Mouse (Mus musculus) midbrain, postnatal 0 days (tissue): Measurements from ENCODE around the gene Gm44790. TPM values are rescaled to one million over a fixed set of nuclear protein-coding genes. Genes with fewer than 3 reads are reported as not detected.

Source experiments
- ATAC-seq: fragments of 200-750 bp; cut with Nextera tagmentation; 2 replicates; pipeline ENCODE4 v1.8.0; 2017; ENCODE audit warnings: moderate number of reproducible peaks, mild to moderate bottlenecking, moderate TSS enrichment, moderate library complexity; ENCODE audit not compliant: low FRiP score
- DNase-seq: peaks from one replicate; pipeline ENCODE4 v3.0.0-alpha.2; 2015; ENCODE audit warnings: low spot score
- H3K27ac ChIP-seq: fragments of 300-500 bp; sonication (generic); 2 replicates; pipeline ENCODE4 v1.5.1; 2014; ENCODE audit warnings: low read depth, mild to moderate bottlenecking, low read length, mixed read lengths
- H3K27me3 ChIP-seq: fragments of 300-500 bp; sonication (generic); 2 replicates; pipeline ENCODE4 v1.6.1; 2014; ENCODE audit warnings: low read length, control low read depth, mixed read lengths; ENCODE audit not compliant: insufficient read depth
- H3K36me3 ChIP-seq: fragments of 300-500 bp; sonication (generic); 2 replicates; pipeline ENCODE4 v1.6.1; 2014; ENCODE audit warnings: low read length, control low read depth, mixed read lengths; ENCODE audit not compliant: insufficient read depth
- H3K4me1 ChIP-seq: fragments of 300-500 bp; sonication (generic); 2 replicates; pipeline ENCODE4 v1.6.1; 2014; ENCODE audit warnings: mild to moderate bottlenecking, control low read depth, antibody characterized with exemption, low read length, mixed read lengths; ENCODE audit not compliant: insufficient read depth
- H3K4me2 ChIP-seq: fragments of 300-500 bp; sonication (generic); 2 replicates; pipeline ENCODE4 v1.6.1; 2014; ENCODE audit warnings: low read depth, mild to moderate bottlenecking, low read length, mixed read lengths; ENCODE audit not compliant: poor library complexity, severe bottlenecking
- H3K4me3 ChIP-seq: fragments of 300-500 bp; sonication (generic); 2 replicates; pipeline ENCODE4 v1.5.1; 2014; ENCODE audit warnings: low read depth, mild to moderate bottlenecking, low read length, moderate library complexity
- H3K9ac ChIP-seq: fragments of 300-500 bp; sonication (generic); replicated peaks from 2 replicates; pipeline ENCODE4 v1.6.1; 2014; ENCODE audit warnings: mild to moderate bottlenecking, low read length, moderate library complexity, mixed read lengths; ENCODE audit not compliant: poor library complexity, severe bottlenecking
- H3K9me3 ChIP-seq: fragments of 300-500 bp; sonication (generic); 2 replicates; pipeline ENCODE4 v1.6.1; 2016; ENCODE audit warnings: low read length, control low read depth
- CTCF ChIP-seq: IDR thresholded peaks from 2 replicates; pipeline ENCODE4 v1.5.1; 2016; ENCODE audit warnings: antibody characterized with exemption, mild to moderate bottlenecking
- WGBS: fragments of 180-500 bp; shearing (Covaris S2); extraction: QIAGEN DNeasy Blood & Tissue Kit; methylation state at CpG from one replicate; pipeline ENCODE4 v1.1.7; 2014; 5-methylcytosine and 5-hydroxymethylcytosine counted together
- polyA plus RNA-seq: library from polyadenylated mRNA; unstranded; fragments of >200 nt; fragmentation: Nextera tagmentation; extraction: Ambion mirVana; gene quantifications from 2 replicates; pipeline ENCODE4 v1.2.1, GENCODE M21; 2015
- total RNA-seq: library from RNA; depleted of rRNA; stranded (reverse); fragments of >200 nt; gene quantifications from 2 replicates; pipeline ENCODE4 v1.2.3, GENCODE M21; 2014

The Gm44790 gene
- total and polyA plus RNA-seq, 2 experiments from 2014 or later: 1.8 to 6.0 TPM

GRCm38 (mm10) chr6:86406306-86406705 lies 20.2 kb upstream of the Gm44790 start:
- Histone ChIP-seq H3K9me3 (no peaks in the 10 kb centered on the region), H3K36me3 (no peaks in the 10 kb centered on the region), H3K27ac (no peak overlapping the region), H3K9ac (no peak overlapping the region), H3K4me3 (peak overlapping the region; percentile 85), H3K27me3 (no peaks in the 10 kb centered on the region), H3K4me1 (peaks cover 8% of the 10 kb centered on the region; the same call in 1 of the 2 replicates), H3K4me2 (peak overlapping the region; percentile 52)
- DNase-seq: no peak
- no peak for ATAC-seq
- TF ChIP-seq CTCF: no peak

- H3K4me3 ChIP-seq: no peak overlapping the region
- H3K4me1 ChIP-seq: no peaks in the 10 kb centered on the region
- 95% methylated on average over 6 of the region's 6 CpGs for WGBS
- H3K36me3 ChIP-seq: peaks cover 57% of the 10 kb centered on the region
- TF ChIP-seq CTCF: no peak
- H3K27ac ChIP-seq: no peak overlapping the region
- DNase-seq (no peak), ATAC-seq (no peak)
- H3K27me3 ChIP-seq: no peaks in the 10 kb centered on the region
- H3K9me3 ChIP-seq: no peaks in the 10 kb centered on the region
- no peak overlapping the region for H3K4me2 ChIP-seq
- no peak overlapping the region for H3K9ac ChIP-seq
Observed at GRCm38 (mm10) chr6:86418711-86419110, 7.7 kb upstream of the Gm44790 start.

GRCm38 (mm10) chr6:86419239-86419638 lies 7.2 kb upstream of the Gm44790 start:
- Histone ChIP-seq H3K4me2 (no peak overlapping the region), H3K4me3 (no peak overlapping the region), H3K36me3 (peaks cover 57% of the 10 kb centered on the region), H3K27ac (no peak overlapping the region), H3K9me3 (no peaks in the 10 kb centered on the region), H3K9ac (no peak overlapping the region), H3K27me3 (no peaks in the 10 kb centered on the region), H3K4me1 (no peaks in the 10 kb centered on the region)
- DNase-seq (no peak), ATAC-seq (no peak)
- WGBS: 88% methylated on average over 3 of the region's 3 CpGs
- no peak for TF ChIP-seq CTCF

- Histone ChIP-seq H3K4me3 (no peak overlapping the region), H3K9me3 (no peaks in the 10 kb centered on the region), H3K4me2 (no peak overlapping the region), H3K36me3 (peaks cover 63% of the 10 kb centered on the region), H3K27me3 (no peaks in the 10 kb centered on the region), H3K27ac (no peak overlapping the region), H3K4me1 (no peaks in the 10 kb centered on the region), H3K9ac (no peak overlapping the region)
- 77% methylated on average over 6 of the region's 6 CpGs for WGBS
- peak; percentile 53 for DNase-seq
- no peak for ATAC-seq
- TF ChIP-seq CTCF: peak; percentile 61
Observed at GRCm38 (mm10) chr6:86420491-86420890, 6.0 kb upstream of the Gm44790 start.

GRCm38 (mm10) chr6:86431531-86431930 lies 5.1 kb downstream of the Gm44790 start:
- H3K27ac ChIP-seq: no peak overlapping the region
- no peaks in the 10 kb centered on the region for H3K27me3 ChIP-seq
- H3K9me3 ChIP-seq: no peaks in the 10 kb centered on the region
- no peak for TF ChIP-seq CTCF
- no peak for DNase-seq
- H3K4me1 ChIP-seq: no peaks in the 10 kb centered on the region
- peaks cover 65% of the 10 kb centered on the region for H3K36me3 ChIP-seq
- H3K4me3 ChIP-seq: no peak overlapping the region
- no peak for ATAC-seq
- 98% methylated on average over 3 of the region's 3 CpGs for WGBS
- no peak overlapping the region for H3K4me2 ChIP-seq
- no peak overlapping the region for H3K9ac ChIP-seq

GRCm38 (mm10) chr6:86433696-86434095 lies 7.2 kb downstream of the Gm44790 start:
- Histone ChIP-seq H3K27me3 (no peaks in the 10 kb centered on the region), H3K4me3 (no peak overlapping the region), H3K9me3 (no peaks in the 10 kb centered on the region), H3K4me1 (no peaks in the 10 kb centered on the region), H3K4me2 (no peak overlapping the region), H3K9ac (no peak overlapping the region), H3K36me3 (peaks cover 47% of the 10 kb centered on the region), H3K27ac (no peak overlapping the region)
- WGBS: 94% methylated on average over 1 of the region's 1 CpGs
- ATAC-seq: no peak
- TF ChIP-seq CTCF: no peak
- DNase-seq: no peak
